ENCODE assay signal across 9 mouse cellular contexts in genomic region chr2:128177241-128177661, GRCm38 (mm10). TPM values are rescaled to one million over a fixed set of nuclear protein-coding genes. Genes with fewer than 3 reads are reported as not detected.
DNase-seq lines count a peak whose midpoint lies in the region; ATAC-seq and TF ChIP-seq lines count a peak whose summit lies in the region.
"Had no signal": no experiment of that assay in that cellular context is flagged by ENCODE, and none has a peak within 500 bp of the region (broad histone marks: within the 10 kb centered on the region; RNA-seq: fewer than 3 reads in every experiment).

No protein-coding gene starts in this region.

- 49% methylated on average over 5 of the region's 5 CpGs for WGBS in hindbrain, embryonic 16.5 days
- 64% methylated on average over 5 of the region's 5 CpGs for WGBS in hindbrain, embryonic 14.5 days

- TF ChIP-seq CTCF in brain, embryonic 14.5 days (IDR thresholded peaks at IDR 0.05; ENCODE audit: borderline replicate concordance, extremely low read depth, insufficient read depth, insufficient read length): no peak

- H3K4me2 ChIP-seq in hindbrain, embryonic 16.5 days (ENCODE audit: low read length): no peak overlapping the region
- no peak overlapping the region for H3K4me2 ChIP-seq in hindbrain, embryonic 14.5 days (replicated peaks)
- H3K4me2 ChIP-seq: liver, embryonic 12.5 days had no signal

- DNase-seq in hindbrain, embryonic 14.5 days (ENCODE audit: low spot score): no peak
- peak; percentile 38 for DNase-seq in brain, embryonic 14.5 days (ENCODE audit: low read depth)
- DNase-seq in cerebellum, postnatal 14 days: peak; percentile 66
- DNase-seq in heart, postnatal 36 days: peak; percentile 44 to 46
- DNase-seq in retina, postnatal 1 day: no peak
- DNase-seq in layer of hippocampus, adult 9-10 months (ENCODE audit: low spot score): no peak

- peaks cover 11% of the 10 kb centered on the region for H3K4me1 ChIP-seq in hindbrain, embryonic 16.5 days (ENCODE audit: control insufficient read depth, insufficient read depth, low read depth, low read length)
- peaks cover 19% of the 10 kb centered on the region; the same call in 1 of the 2 replicates for H3K4me1 ChIP-seq in hindbrain, embryonic 14.5 days (replicated peaks; ENCODE audit: control insufficient read depth, insufficient read depth, low read length)

- H3K36me3 ChIP-seq in hindbrain, embryonic 16.5 days (ENCODE audit: control insufficient read depth, insufficient read depth, low read length): no peaks in the 10 kb centered on the region
- no peaks in the 10 kb centered on the region for H3K36me3 ChIP-seq in hindbrain, embryonic 14.5 days (replicated peaks; ENCODE audit: control insufficient read depth, insufficient read depth)
- H3K36me3 ChIP-seq: G1E; liver, embryonic 12.5 days had no signal

- no peaks in the 10 kb centered on the region for H3K27me3 ChIP-seq in hindbrain, embryonic 16.5 days (replicated peaks; ENCODE audit: control insufficient read depth, insufficient read depth, low read length)
- H3K27me3 ChIP-seq in hindbrain, embryonic 14.5 days (ENCODE audit: control insufficient read depth, insufficient read depth, low read length): no peaks in the 10 kb centered on the region
- H3K27me3 ChIP-seq: liver, embryonic 12.5 days had no signal

- peak; percentile 82; the same call in 1 of the 2 replicates for ATAC-seq in hindbrain, embryonic 16.5 days
- ATAC-seq in hindbrain, embryonic 14.5 days (ENCODE audit: low FRiP score): no peak
- ATAC-seq: liver, embryonic 12.5 days had no signal

- H3K27ac ChIP-seq in hindbrain, embryonic 16.5 days (ENCODE audit: low read depth, low read length): 0 out of 2 replicates have a peak overlapping the region, but pooled peaks have one; percentile 14
- H3K27ac ChIP-seq in hindbrain, embryonic 14.5 days: no peak overlapping the region
- H3K27ac ChIP-seq: liver, embryonic 12.5 days had no signal

- intact Hi-C loops in heart, postnatal 36 days (cut with DNase I): no loop called here

- no peak overlapping the region for H3K4me3 ChIP-seq in hindbrain, embryonic 16.5 days (ENCODE audit: low read length)
- no peak overlapping the region for H3K4me3 ChIP-seq in hindbrain, embryonic 14.5 days (replicated peaks; ENCODE audit: low read length)
- H3K4me3 ChIP-seq: liver, embryonic 12.5 days had no signal

- H3K9me3 ChIP-seq in hindbrain, embryonic 16.5 days (ENCODE audit: control insufficient read depth, low read length): no peaks in the 10 kb centered on the region
- H3K9me3 ChIP-seq in hindbrain, embryonic 14.5 days (ENCODE audit: control insufficient read depth, low read length): no peaks in the 10 kb centered on the region
- H3K9me3 ChIP-seq: G1E; liver, embryonic 12.5 days had no signal

- H3K9ac ChIP-seq in hindbrain, embryonic 16.5 days (ENCODE audit: low read depth, low read length): no peak overlapping the region
- H3K9ac ChIP-seq in hindbrain, embryonic 14.5 days: no peak overlapping the region
- H3K9ac ChIP-seq: liver, embryonic 12.5 days had no signal

- no peak for TF ChIP-seq POLR2A in brain, embryonic 14.5 days (IDR thresholded peaks at IDR 0.05; ENCODE audit: borderline replicate concordance, extremely low read depth, insufficient read depth, insufficient read length, poor library complexity, severe bottlenecking)

RNA-seq across cellular contexts. Expression of gene Bcl2l11, which starts 51.4 kb away (rescaled TPM):
- 8.6 and 12.2 TPM in 2 replicates for polyA plus RNA-seq in hindbrain, embryonic 16.5 days (2015; fragmentation: Nextera tagmentation; extraction: Ambion mirVana)
- 12.2 and 12.9 TPM in 2 replicates for polyA plus RNA-seq in hindbrain, embryonic 14.5 days (2014; fragmentation: Nextera tagmentation; extraction: Ambion mirVana)
- polyA plus RNA-seq in brain, embryonic 14.5 days (2012; rRNA removed): 13.8 and 17.0 TPM in 2 replicates
- 10 to 100 TPM; 17.7 to 21.9 TPM for total RNA-seq in heart, postnatal 36 days (2021)

Comparison
In these comparisons a context has a peak if more than half of its experiments do, and no peak if none do; other contexts are left out.
1. DNase-seq: peak in brain, embryonic 14.5 days (single experiment), cerebellum, postnatal 14 days (2 of 2) and heart, postnatal 36 days (2 of 2); none in hindbrain, embryonic 14.5 days (single experiment), retina, postnatal 1 day (single experiment) and layer of hippocampus, adult 9-10 months (single experiment).